Mouse (Mus musculus): ENCODE measurements around the gene Tekt4.

- TF ChIP-seq CTCF (IDR thresholded peaks at IDR 0.05; ENCODE audit: extremely low read depth, insufficient read depth, insufficient read length, insufficient replicate concordance), result no peak
- no peak for TF ChIP-seq POLR2A (IDR thresholded peaks at IDR 0.05; ENCODE audit: low read depth, low read length)
Observed at GRCm38 (mm10) chr17:25508860-25509577, 54.6 kb downstream of the Tekt4 start.

All from spleen, adult 2 months (tissue).